Mouse (Mus musculus) forebrain, embryonic 15.5 days (tissue): ENCODE measurements around the gene Zbtb20. TPM values are rescaled to one million over a fixed set of nuclear protein-coding genes. Genes with fewer than 3 reads are reported as not detected.
A peak's percentile ranks its signal among the peaks of the same experiment; 100 is the strongest.

ENCODE experiments used
- ATAC-seq: fragments of 200-750 bp; cut with Nextera tagmentation; replicated peaks from 2 replicates; pipeline ENCODE4 v1.8.0; 2017; ENCODE audit warnings: mild to moderate bottlenecking, moderate TSS enrichment, moderate library complexity
- H3K27ac ChIP-seq: fragments of 300-500 bp; sonication (generic); replicated peaks from 2 replicates; pipeline ENCODE4 v1.5.1; 2015; ENCODE audit warnings: mild to moderate bottlenecking, inconsistent platforms
- H3K27me3 ChIP-seq: fragments of 300-500 bp; sonication (generic); 2 replicates; pipeline ENCODE4 v1.6.1; 2015; ENCODE audit warnings: inconsistent platforms
- H3K36me3 ChIP-seq: fragments of 300-500 bp; sonication (generic); 2 replicates; pipeline ENCODE4 v1.6.1; 2015; ENCODE audit warnings: mild to moderate bottlenecking, inconsistent platforms
- H3K4me1 ChIP-seq: fragments of 300-500 bp; sonication (generic); 2 replicates; pipeline ENCODE4 v1.6.1; 2015; ENCODE audit warnings: inconsistent platforms
- H3K4me2 ChIP-seq: fragments of 300-500 bp; sonication (generic); replicated peaks from 2 replicates; pipeline ENCODE4 v1.6.1; 2015; ENCODE audit warnings: mild to moderate bottlenecking, inconsistent platforms
- H3K4me3 ChIP-seq: fragments of 300-500 bp; sonication (generic); 2 replicates; pipeline ENCODE4 v1.5.1; 2015; ENCODE audit warnings: mild to moderate bottlenecking, inconsistent platforms
- H3K9ac ChIP-seq: fragments of 300-500 bp; sonication (generic); replicated peaks from 2 replicates; pipeline ENCODE4 v1.6.1; 2015; ENCODE audit warnings: mild to moderate bottlenecking, inconsistent platforms
- H3K9me3 ChIP-seq: fragments of 300-500 bp; sonication (generic); 2 replicates; pipeline ENCODE4 v1.6.1; 2016; ENCODE audit warnings: inconsistent platforms
- WGBS: fragments of 180-500 bp; shearing (Covaris S2); methylation state at CpG from one replicate; pipeline ENCODE4 v1.1.7; 2015; ENCODE audit warnings: mixed read lengths; 5-methylcytosine and 5-hydroxymethylcytosine counted together
- polyA plus RNA-seq: library from polyadenylated mRNA; unstranded; fragments of >200 nt; fragmentation: Nextera tagmentation; extraction: Ambion mirVana; gene quantifications from 2 replicates; pipeline ENCODE4 v1.2.1, GENCODE M21; 2015

The Zbtb20 gene
- polyA plus RNA-seq, 1 experiment from 2014 or later = 143 TPM

- H3K9ac ChIP-seq = no peak overlapping the region
- H3K4me3 ChIP-seq = no peak overlapping the region
- WGBS = 78% methylated on average over 21 of the region's 21 CpGs
- no peaks in the 10 kb centered on the region for H3K27me3 ChIP-seq
- H3K36me3 ChIP-seq = peaks cover 8% of the 10 kb centered on the region; the same call in 1 of the 2 replicates
- ATAC-seq = peak; percentile 48; the same call in 1 of the 2 replicates
- no peaks in the 10 kb centered on the region for H3K4me1 ChIP-seq
- H3K9me3 ChIP-seq = no peaks in the 10 kb centered on the region
- H3K4me2 ChIP-seq = no peak overlapping the region
- H3K27ac ChIP-seq = peak overlapping the region; percentile 49
Measured at GRCm38 (mm10) chr16:43638406-43639049, 762.8 kb downstream of the Zbtb20 start.

- WGBS = 87% methylated on average over 8 of the region's 8 CpGs
- H3K4me2 ChIP-seq = no peak overlapping the region
- no peaks in the 10 kb centered on the region for H3K4me1 ChIP-seq
- H3K27ac ChIP-seq = no peak overlapping the region
- no peak overlapping the region for H3K4me3 ChIP-seq
- no peak for ATAC-seq
- 0 out of 2 replicates have a peak, but pooled peaks cover 9% of the 10 kb centered on the region for H3K36me3 ChIP-seq
- H3K27me3 ChIP-seq = no peaks in the 10 kb centered on the region
- H3K9me3 ChIP-seq = no peaks in the 10 kb centered on the region
- no peak overlapping the region for H3K9ac ChIP-seq
Measured at GRCm38 (mm10) chr16:43641230-43641629, 765.5 kb downstream of the Zbtb20 start.

GRCm38 (mm10) chr16:43645879-43646278 is 770.2 kb downstream of the Zbtb20 start:
- no peak overlapping the region for H3K4me3 ChIP-seq
- no peak overlapping the region for H3K4me2 ChIP-seq
- ATAC-seq = no peak
- 78% methylated on average over 4 of the region's 4 CpGs for WGBS
- 0 out of 2 replicates have a peak, but pooled peaks cover 6% of the 10 kb centered on the region for H3K36me3 ChIP-seq
- H3K27me3 ChIP-seq = no peaks in the 10 kb centered on the region
- H3K4me1 ChIP-seq = no peaks in the 10 kb centered on the region
- H3K27ac ChIP-seq = no peak overlapping the region
- H3K9ac ChIP-seq = no peak overlapping the region
- H3K9me3 ChIP-seq = no peaks in the 10 kb centered on the region

- no peak for ATAC-seq
- H3K27me3 ChIP-seq = no peaks in the 10 kb centered on the region
- H3K27ac ChIP-seq = no peak overlapping the region
- H3K36me3 ChIP-seq = 0 out of 2 replicates have a peak, but pooled peaks cover 6% of the 10 kb centered on the region
- H3K9me3 ChIP-seq = no peaks in the 10 kb centered on the region
- H3K4me1 ChIP-seq = no peaks in the 10 kb centered on the region
- no peak overlapping the region for H3K4me2 ChIP-seq
- WGBS = 90% methylated on average over 3 of the region's 3 CpGs
- no peak overlapping the region for H3K4me3 ChIP-seq
- H3K9ac ChIP-seq = no peak overlapping the region
Measured at GRCm38 (mm10) chr16:43646943-43647342, 771.3 kb downstream of the Zbtb20 start.

GRCm38 (mm10) chr16:43647641-43648040 is 772.0 kb downstream of the Zbtb20 start:
- H3K4me2 ChIP-seq = no peak overlapping the region
- H3K27me3 ChIP-seq = no peaks in the 10 kb centered on the region
- no peaks in the 10 kb centered on the region for H3K4me1 ChIP-seq
- no peaks in the 10 kb centered on the region for H3K9me3 ChIP-seq
- no peak overlapping the region for H3K9ac ChIP-seq
- 94% methylated on average over 1 of the region's 1 CpGs for WGBS
- H3K27ac ChIP-seq = no peak overlapping the region
- no peak for ATAC-seq
- H3K36me3 ChIP-seq = 0 out of 2 replicates have a peak, but pooled peaks cover 5% of the 10 kb centered on the region
- H3K4me3 ChIP-seq = no peak overlapping the region

GRCm38 (mm10) chr16:43650355-43651080 is 774.8 kb downstream of the Zbtb20 start:
- no peak for ATAC-seq
- Histone ChIP-seq H3K27me3 (no peaks in the 10 kb centered on the region), H3K4me1 (no peaks in the 10 kb centered on the region), H3K36me3 (no peaks in the 10 kb centered on the region), H3K27ac (no peak overlapping the region), H3K4me3 (no peak overlapping the region), H3K9ac (no peak overlapping the region), H3K9me3 (no peaks in the 10 kb centered on the region), H3K4me2 (no peak overlapping the region)
- 98% methylated on average over 2 of the region's 3 CpGs for WGBS

GRCm38 (mm10) chr16:43653288-43653687 is 777.6 kb downstream of the Zbtb20 start:
- no peaks in the 10 kb centered on the region for H3K4me1 ChIP-seq
- H3K27ac ChIP-seq = no peak overlapping the region
- ATAC-seq = no peak
- 93% methylated on average over 2 of the region's 2 CpGs for WGBS
- H3K4me2 ChIP-seq = no peak overlapping the region
- no peak overlapping the region for H3K9ac ChIP-seq
- no peaks in the 10 kb centered on the region for H3K9me3 ChIP-seq
- H3K36me3 ChIP-seq = no peaks in the 10 kb centered on the region
- no peak overlapping the region for H3K4me3 ChIP-seq
- H3K27me3 ChIP-seq = no peaks in the 10 kb centered on the region

GRCm38 (mm10) chr16:43654269-43654668 is 778.6 kb downstream of the Zbtb20 start:
- H3K4me3 ChIP-seq = no peak overlapping the region
- H3K9me3 ChIP-seq = no peaks in the 10 kb centered on the region
- no peaks in the 10 kb centered on the region for H3K36me3 ChIP-seq
- no peak for ATAC-seq
- H3K27me3 ChIP-seq = no peaks in the 10 kb centered on the region
- no peak overlapping the region for H3K4me2 ChIP-seq
- 90% methylated on average over 3 of the region's 3 CpGs for WGBS
- no peak overlapping the region for H3K9ac ChIP-seq
- no peaks in the 10 kb centered on the region for H3K4me1 ChIP-seq
- no peak overlapping the region for H3K27ac ChIP-seq

- Histone ChIP-seq H3K4me2 (no peak overlapping the region), H3K36me3 (no peaks in the 10 kb centered on the region), H3K27me3 (no peaks in the 10 kb centered on the region), H3K9me3 (no peaks in the 10 kb centered on the region), H3K4me3 (no peak overlapping the region), H3K4me1 (no peaks in the 10 kb centered on the region), H3K27ac (no peak overlapping the region), H3K9ac (no peak overlapping the region)
- 92% methylated on average over 6 of the region's 6 CpGs for WGBS
- no peak for ATAC-seq
Measured at GRCm38 (mm10) chr16:43655183-43655787, 779.6 kb downstream of the Zbtb20 start.

GRCm38 (mm10) chr16:43661576-43661975 is 785.9 kb downstream of the Zbtb20 start:
- Histone ChIP-seq H3K9me3 (no peaks in the 10 kb centered on the region), H3K4me3 (no peak overlapping the region), H3K36me3 (no peaks in the 10 kb centered on the region), H3K27ac (no peak overlapping the region), H3K4me2 (no peak overlapping the region), H3K9ac (no peak overlapping the region), H3K27me3 (no peaks in the 10 kb centered on the region), H3K4me1 (no peaks in the 10 kb centered on the region)
- no peak for ATAC-seq
- WGBS = 98% methylated on average over 5 of the region's 5 CpGs

- no peak overlapping the region for H3K27ac ChIP-seq
- no peak overlapping the region for H3K4me2 ChIP-seq
- H3K36me3 ChIP-seq = no peaks in the 10 kb centered on the region
- H3K27me3 ChIP-seq = no peaks in the 10 kb centered on the region
- H3K9ac ChIP-seq = no peak overlapping the region
- no peak for ATAC-seq
- no peak overlapping the region for H3K4me3 ChIP-seq
- 85% methylated on average over 10 of the region's 10 CpGs for WGBS
- no peaks in the 10 kb centered on the region for H3K4me1 ChIP-seq
- H3K9me3 ChIP-seq = no peaks in the 10 kb centered on the region
Measured at GRCm38 (mm10) chr16:43662124-43663004, 786.7 kb downstream of the Zbtb20 start.
